Mouse (Mus musculus): Measurements from ENCODE around the gene Nfkbib. TPM values are rescaled to one million over a fixed set of nuclear protein-coding genes. Genes with fewer than 3 reads are reported as not detected.

The Nfkbib gene
- polyA plus RNA-seq, 1 experiment from 2014 or later, result 62.9 TPM

DNA sequence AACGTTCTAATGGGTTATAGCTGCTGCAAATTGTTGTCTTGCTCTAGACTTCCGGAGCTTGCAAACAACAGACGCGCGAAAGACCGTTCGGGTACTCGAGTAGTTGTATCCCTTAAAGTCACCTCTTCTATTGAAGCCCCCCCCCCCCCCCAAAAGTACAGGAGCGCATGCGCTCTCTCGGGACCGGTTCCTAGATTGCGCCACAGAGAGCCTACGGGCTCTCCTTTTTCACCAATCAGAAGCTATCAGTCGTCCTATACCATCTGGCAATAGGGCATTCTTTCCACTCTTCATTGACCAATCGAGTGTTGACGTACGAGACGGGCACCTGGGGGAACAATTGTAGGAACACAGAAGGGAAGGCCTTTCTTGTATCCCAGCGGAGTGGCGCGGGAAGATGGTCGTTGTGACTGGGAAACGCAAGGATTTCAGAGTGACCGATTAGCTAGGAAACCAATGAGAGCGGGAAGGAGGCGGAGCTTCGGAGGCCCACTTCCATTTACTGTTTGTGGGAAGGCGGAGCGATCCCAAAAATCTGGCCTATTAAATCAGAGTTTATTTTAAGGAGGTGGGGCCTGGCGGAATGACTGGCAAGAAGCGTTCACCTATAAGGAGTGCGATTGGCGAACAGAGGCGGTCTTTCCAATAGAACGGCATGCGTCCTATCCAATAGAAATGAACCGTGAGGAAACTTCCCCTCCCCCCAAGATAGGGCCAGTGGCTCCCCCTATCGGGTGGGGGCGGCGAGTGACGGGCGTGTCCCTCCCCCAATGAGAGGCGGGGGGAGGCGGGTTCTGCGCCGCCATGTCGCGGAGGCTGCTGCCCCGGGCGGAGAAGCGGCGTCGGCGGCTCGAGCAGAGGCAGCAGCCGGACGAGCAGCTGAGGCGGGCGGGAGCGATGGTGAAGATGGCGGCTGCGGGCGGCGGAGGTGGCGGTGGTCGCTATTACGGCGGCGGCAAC is 43.1 kb upstream of the Nfkbib start:
- Histone ChIP-seq H3K4me2 (replicated peaks) (peak overlapping the region; percentile 93), H3K27me3 (ENCODE audit: control insufficient read depth, insufficient read depth, low read length) (no peaks in the 10 kb centered on the region), H3K27ac (peak overlapping the region; percentile 97), H3K4me3 (replicated peaks; ENCODE audit: low read length) (peak overlapping the region; percentile 80), H3K9ac (peak overlapping the region; percentile 87), H3K4me1 (replicated peaks; ENCODE audit: control insufficient read depth, insufficient read depth, low read length) (peaks cover 21% of the 10 kb centered on the region), H3K36me3 (replicated peaks; ENCODE audit: control insufficient read depth, insufficient read depth) (peaks cover 35% of the 10 kb centered on the region), H3K9me3 (ENCODE audit: control insufficient read depth, low read length) (no peaks in the 10 kb centered on the region)
- under 1% methylated on average over 70 of the region's 70 CpGs for WGBS
- ATAC-seq (ENCODE audit: low FRiP score) (peak; percentile 94), DNase-seq (ENCODE audit: low spot score) (peak; percentile 99)

DNA sequence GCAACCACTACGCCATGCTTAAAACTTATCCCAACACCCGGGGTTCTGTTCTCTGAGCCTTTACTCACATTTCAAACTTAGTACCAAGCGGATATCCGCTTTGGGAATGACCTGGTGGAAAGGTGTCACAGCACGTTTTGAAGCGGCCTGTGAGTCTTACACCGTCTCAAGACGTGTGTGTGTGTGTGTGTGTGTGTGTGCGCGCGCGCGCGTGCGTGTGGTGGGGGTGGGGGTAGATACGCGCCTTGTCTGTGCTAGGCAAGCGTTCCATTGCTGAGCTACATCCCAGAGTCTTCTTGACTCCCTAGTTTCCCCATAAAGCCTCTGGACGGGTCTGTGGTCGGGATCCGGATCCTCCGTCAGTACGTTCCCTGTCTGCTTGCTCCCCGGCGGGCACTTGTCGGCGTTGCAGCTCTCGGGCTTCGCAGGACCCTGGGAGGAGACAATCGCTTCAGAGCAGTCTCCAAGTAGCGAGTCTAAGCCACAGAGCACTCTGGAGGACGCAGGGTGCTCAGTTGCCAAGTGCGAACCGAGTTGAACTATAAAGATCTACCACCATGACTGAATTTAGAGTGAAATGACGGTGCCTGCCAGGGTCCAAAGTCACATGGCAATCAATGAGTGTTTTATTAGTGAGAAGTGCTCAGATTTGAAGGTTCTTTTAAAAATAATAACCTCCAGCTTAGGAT is 42.2 kb upstream of the Nfkbib start:
- Histone ChIP-seq H3K4me2 (replicated peaks) (peak overlapping the region; percentile 93), H3K9me3 (ENCODE audit: control insufficient read depth, low read length) (no peaks in the 10 kb centered on the region), H3K27ac (peak overlapping the region; percentile 96), H3K36me3 (replicated peaks; ENCODE audit: control insufficient read depth, insufficient read depth) (peaks cover 26% of the 10 kb centered on the region), H3K4me3 (replicated peaks; ENCODE audit: low read length) (peak overlapping the region; percentile 80), H3K4me1 (replicated peaks; ENCODE audit: control insufficient read depth, insufficient read depth, low read length) (peaks cover 21% of the 10 kb centered on the region), H3K27me3 (ENCODE audit: control insufficient read depth, insufficient read depth, low read length) (no peaks in the 10 kb centered on the region), H3K9ac (peak overlapping the region; percentile 68)
- DNase-seq (ENCODE audit: low spot score), result peak; percentile 72
- WGBS, result under 1% methylated on average over 35 of the region's 35 CpGs
- ATAC-seq (ENCODE audit: low FRiP score), result no peak

DNA sequence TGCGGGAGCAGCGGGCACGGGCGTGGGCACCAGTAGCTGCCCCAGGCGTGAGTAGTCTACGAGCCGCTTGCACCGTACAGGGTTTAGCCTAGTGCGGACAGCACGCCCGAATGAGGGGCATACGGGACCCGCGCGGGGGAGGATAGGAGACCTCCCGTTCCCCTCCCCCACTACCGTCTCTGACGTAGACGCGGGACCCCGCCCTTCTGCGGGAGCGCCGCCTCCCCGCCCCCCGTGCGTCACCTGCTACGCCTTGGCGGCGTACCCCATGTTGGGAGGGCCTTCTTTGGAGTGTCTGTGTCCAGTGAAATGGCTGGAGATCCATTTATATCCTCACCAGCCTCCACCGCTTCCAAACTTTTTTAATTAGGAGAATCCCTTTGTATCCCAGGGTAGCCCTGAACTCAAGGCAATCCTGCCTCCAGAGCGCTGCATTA is 41.7 kb upstream of the Nfkbib start:
- DNase-seq (ENCODE audit: low spot score), result peak; percentile 95
- peaks cover 21% of the 10 kb centered on the region for H3K4me1 ChIP-seq (replicated peaks; ENCODE audit: control insufficient read depth, insufficient read depth, low read length)
- peak overlapping the region; percentile 80 for H3K4me3 ChIP-seq (replicated peaks; ENCODE audit: low read length)
- H3K27ac ChIP-seq, result peak overlapping the region; percentile 96
- H3K4me2 ChIP-seq (replicated peaks), result peak overlapping the region; percentile 93
- under 1% methylated on average over 32 of the region's 32 CpGs for WGBS
- H3K9ac ChIP-seq, result peak overlapping the region; percentile 68
- peak; percentile 56 for ATAC-seq (ENCODE audit: low FRiP score)
- no peaks in the 10 kb centered on the region for H3K9me3 ChIP-seq (ENCODE audit: control insufficient read depth, low read length)
- peaks cover 21% of the 10 kb centered on the region for H3K36me3 ChIP-seq (replicated peaks; ENCODE audit: control insufficient read depth, insufficient read depth)
- no peaks in the 10 kb centered on the region for H3K27me3 ChIP-seq (ENCODE audit: control insufficient read depth, insufficient read depth, low read length)

DNA sequence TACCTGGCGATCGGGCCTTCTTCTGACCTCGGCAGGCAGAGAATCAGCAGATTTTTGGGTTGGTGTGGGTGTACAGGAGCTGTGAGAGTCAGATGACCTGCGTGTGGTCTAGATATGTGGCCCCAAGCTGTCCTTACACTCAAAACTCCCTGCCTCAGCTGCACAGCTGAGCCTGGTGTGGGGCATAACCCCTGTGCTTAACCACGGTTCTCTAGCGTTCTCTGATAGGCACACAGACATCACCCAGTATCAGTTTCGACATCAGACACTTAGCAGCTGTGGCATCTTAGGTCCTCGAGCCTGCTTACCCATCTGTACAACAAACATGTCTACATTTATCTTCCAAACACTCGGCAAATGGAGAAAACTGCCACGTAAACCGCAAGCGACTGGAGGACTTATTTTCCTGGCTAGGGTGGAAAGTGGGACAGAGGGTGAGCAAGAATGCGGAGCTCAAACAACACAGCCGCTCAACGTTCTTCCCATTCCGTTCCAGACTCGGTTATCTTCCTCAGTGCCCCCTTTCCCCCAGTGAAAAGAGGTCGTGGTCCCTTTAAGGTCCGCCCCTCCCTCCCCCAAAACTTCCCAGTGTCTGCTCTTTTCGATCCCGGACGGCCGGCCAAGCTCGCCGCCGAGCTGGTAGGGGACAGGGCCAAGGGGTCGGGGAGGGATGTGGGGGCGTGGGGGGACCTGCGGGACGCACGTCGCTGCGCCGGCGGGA is 41.1 kb upstream of the Nfkbib start, which contains the start of gene Hnrnpl:
Gene Hnrnpl (plus strand): TSS at position 321 of the 721 bp plus-strand sequence.
- ATAC-seq (ENCODE audit: low FRiP score), result no peak; the same call in 1 of the 2 replicates
- 3% methylated on average over 34 of the region's 35 CpGs for WGBS
- peaks cover 15% of the 10 kb centered on the region for H3K36me3 ChIP-seq (replicated peaks; ENCODE audit: control insufficient read depth, insufficient read depth)
- H3K4me1 ChIP-seq (replicated peaks; ENCODE audit: control insufficient read depth, insufficient read depth, low read length), result peaks cover 22% of the 10 kb centered on the region
- peak within 1 kb of the TSS; percentile 93 for H3K4me2 ChIP-seq (replicated peaks)
- peak within 1 kb of the TSS; percentile 68 for H3K9ac ChIP-seq
- no peaks in the 10 kb centered on the region for H3K9me3 ChIP-seq (ENCODE audit: control insufficient read depth, low read length)
- peak within 1 kb of the TSS; percentile 80 for H3K4me3 ChIP-seq (replicated peaks; ENCODE audit: low read length)
- DNase-seq (ENCODE audit: low spot score), result peak; percentile 61
- H3K27ac ChIP-seq, result peak within 1 kb of the TSS; percentile 96
- H3K27me3 ChIP-seq (ENCODE audit: control insufficient read depth, insufficient read depth, low read length), result no peaks in the 10 kb centered on the region

DNA sequence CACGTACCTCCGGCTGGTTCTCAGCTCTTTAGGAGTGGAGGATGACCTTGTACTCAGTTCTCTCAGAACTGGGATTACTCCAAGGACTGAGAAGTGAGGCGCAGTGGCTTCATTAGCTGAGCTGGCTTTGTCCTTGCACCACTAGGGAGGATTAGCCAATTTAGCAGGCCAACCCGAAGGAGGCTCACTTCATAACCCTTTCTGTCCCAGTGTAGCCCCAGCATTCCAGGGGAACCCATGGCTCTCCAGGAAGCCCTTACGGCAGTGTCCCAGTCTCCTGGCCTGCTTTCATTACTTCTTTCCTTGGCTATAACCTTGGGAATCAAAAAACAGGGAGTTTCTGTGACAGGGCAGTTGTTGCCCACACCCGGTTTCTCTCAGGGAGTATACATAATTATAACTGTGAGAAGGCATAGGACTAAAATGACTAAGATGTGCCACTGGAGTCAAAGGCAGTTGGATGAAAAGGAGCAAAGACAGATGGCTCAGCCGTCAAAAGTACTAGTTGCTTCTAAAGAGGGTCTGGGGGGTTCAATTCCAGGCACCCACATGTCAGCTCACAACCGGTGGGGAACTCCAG is 40.4 kb upstream of the Nfkbib start:
- H3K4me3 ChIP-seq (replicated peaks; ENCODE audit: low read length), result peak overlapping the region; percentile 80
- H3K9ac ChIP-seq, result peak overlapping the region; percentile 68
- no peak for ATAC-seq (ENCODE audit: low FRiP score)
- peak overlapping the region; percentile 96 for H3K27ac ChIP-seq
- peaks cover 8% of the 10 kb centered on the region for H3K36me3 ChIP-seq (replicated peaks; ENCODE audit: control insufficient read depth, insufficient read depth)
- no peaks in the 10 kb centered on the region for H3K27me3 ChIP-seq (ENCODE audit: control insufficient read depth, insufficient read depth, low read length)
- no peak for DNase-seq (ENCODE audit: low spot score)
- no peaks in the 10 kb centered on the region for H3K9me3 ChIP-seq (ENCODE audit: control insufficient read depth, low read length)
- peaks cover 25% of the 10 kb centered on the region for H3K4me1 ChIP-seq (replicated peaks; ENCODE audit: control insufficient read depth, insufficient read depth, low read length)
- peak overlapping the region; percentile 93 for H3K4me2 ChIP-seq (replicated peaks)
- 44% methylated on average over 6 of the region's 8 CpGs for WGBS

DNA sequence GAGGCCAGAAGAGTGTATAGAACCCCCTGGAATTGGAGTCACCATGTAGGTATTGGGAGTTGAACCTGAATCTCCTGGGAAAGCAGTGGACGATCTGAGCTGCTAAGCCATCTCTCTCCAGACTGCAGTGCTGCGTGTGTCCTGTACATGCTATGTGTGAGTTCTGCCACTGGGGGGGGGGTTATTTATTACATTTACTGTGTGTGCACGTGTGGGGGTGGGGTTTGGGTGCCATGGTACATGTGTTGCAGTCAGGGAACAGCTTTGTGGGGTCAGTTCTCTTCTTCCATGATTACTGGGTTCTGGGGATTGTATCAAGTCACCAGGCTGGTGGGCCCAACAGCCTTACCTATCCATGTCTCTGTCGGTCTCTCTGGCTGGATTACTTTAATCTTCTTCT is 39.6 kb upstream of the Nfkbib start:
- WGBS, result 76% methylated on average over 4 of the region's 4 CpGs
- H3K4me2 ChIP-seq (replicated peaks), result no peak overlapping the region
- H3K9ac ChIP-seq, result no peak overlapping the region
- H3K27me3 ChIP-seq (ENCODE audit: control insufficient read depth, insufficient read depth, low read length), result no peaks in the 10 kb centered on the region
- no peak overlapping the region for H3K4me3 ChIP-seq (replicated peaks; ENCODE audit: low read length)
- ATAC-seq (ENCODE audit: low FRiP score) (no peak), DNase-seq (ENCODE audit: low spot score) (no peak)
- peaks cover 16% of the 10 kb centered on the region for H3K4me1 ChIP-seq (replicated peaks; ENCODE audit: control insufficient read depth, insufficient read depth, low read length)
- no peaks in the 10 kb centered on the region for H3K36me3 ChIP-seq (replicated peaks; ENCODE audit: control insufficient read depth, insufficient read depth)
- H3K9me3 ChIP-seq (ENCODE audit: control insufficient read depth, low read length), result no peaks in the 10 kb centered on the region
- no peak overlapping the region for H3K27ac ChIP-seq

DNA sequence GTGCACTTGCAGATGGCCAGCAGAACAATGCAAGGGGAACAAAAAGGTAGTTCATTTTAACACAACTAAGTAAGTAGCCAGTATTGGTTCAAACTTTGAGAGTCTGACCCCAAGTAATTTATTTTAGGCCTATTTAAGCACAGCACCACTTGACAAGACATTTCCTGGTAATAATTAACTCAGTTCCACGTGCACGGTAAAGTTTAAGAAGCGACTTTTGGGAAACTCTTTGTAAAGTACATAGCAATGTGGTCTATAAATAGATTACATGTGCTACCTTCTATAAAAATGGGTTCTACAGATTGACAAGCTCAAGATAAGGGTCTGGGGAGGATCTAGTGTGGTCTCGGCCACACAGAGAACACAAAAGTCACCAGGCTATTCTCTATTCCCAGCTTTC is 36.4 kb upstream of the Nfkbib start:
- no peak overlapping the region for H3K9ac ChIP-seq
- H3K4me2 ChIP-seq (replicated peaks), result no peak overlapping the region
- H3K4me1 ChIP-seq (replicated peaks; ENCODE audit: control insufficient read depth, insufficient read depth, low read length), result peaks cover 14% of the 10 kb centered on the region
- 56% methylated on average over 4 of the region's 4 CpGs for WGBS
- no peak for DNase-seq (ENCODE audit: low spot score)
- no peaks in the 10 kb centered on the region for H3K27me3 ChIP-seq (ENCODE audit: control insufficient read depth, insufficient read depth, low read length)
- H3K9me3 ChIP-seq (ENCODE audit: control insufficient read depth, low read length), result no peaks in the 10 kb centered on the region
- H3K27ac ChIP-seq, result peak overlapping the region; percentile 61
- H3K36me3 ChIP-seq (replicated peaks; ENCODE audit: control insufficient read depth, insufficient read depth), result no peaks in the 10 kb centered on the region
- H3K4me3 ChIP-seq (replicated peaks; ENCODE audit: low read length), result no peak overlapping the region
- no peak for ATAC-seq (ENCODE audit: low FRiP score)

DNA sequence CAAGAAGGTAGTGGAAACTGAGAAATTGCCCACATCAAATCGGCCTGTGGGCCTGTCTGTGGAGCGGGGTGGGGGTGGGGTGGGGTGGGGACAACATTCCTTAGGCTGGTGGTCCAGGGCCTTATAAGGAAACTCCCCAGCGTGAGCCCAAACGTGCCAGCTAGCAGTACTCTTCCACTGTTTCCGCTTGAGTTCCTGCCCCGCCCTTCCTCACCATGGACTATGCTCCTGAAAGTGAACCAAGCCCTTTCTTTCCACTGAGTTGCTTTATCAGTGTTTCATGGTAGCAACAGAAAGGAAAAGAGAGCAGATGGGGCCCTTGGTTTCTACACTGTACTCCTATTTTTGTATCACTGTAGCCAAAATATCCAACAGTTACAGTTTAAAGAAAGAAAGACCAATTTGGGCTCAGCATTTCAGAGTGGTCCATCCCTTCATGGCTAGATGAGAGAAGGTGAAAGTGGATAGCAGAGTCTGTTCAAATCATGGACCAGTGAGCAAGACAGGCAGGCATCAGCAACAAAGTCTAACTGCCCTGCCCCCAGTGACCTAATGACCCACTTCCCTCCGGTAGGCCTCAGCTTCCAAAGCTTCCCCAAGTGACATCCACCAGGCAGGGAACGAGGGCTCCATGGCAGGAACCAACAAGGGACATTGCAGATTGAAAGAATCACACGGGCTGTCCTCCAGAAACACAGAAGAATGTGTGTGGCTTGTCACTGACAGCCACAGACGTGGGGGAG is 35.7 kb upstream of the Nfkbib start:
- H3K27me3 ChIP-seq (ENCODE audit: control insufficient read depth, insufficient read depth, low read length), result no peaks in the 10 kb centered on the region
- peak overlapping the region; percentile 61 for H3K27ac ChIP-seq
- H3K9me3 ChIP-seq (ENCODE audit: control insufficient read depth, low read length), result no peaks in the 10 kb centered on the region
- peaks cover 9% of the 10 kb centered on the region for H3K4me1 ChIP-seq (replicated peaks; ENCODE audit: control insufficient read depth, insufficient read depth, low read length)
- H3K4me2 ChIP-seq (replicated peaks), result no peak overlapping the region
- no peak overlapping the region for H3K9ac ChIP-seq
- H3K36me3 ChIP-seq (replicated peaks; ENCODE audit: control insufficient read depth, insufficient read depth), result no peaks in the 10 kb centered on the region
- 5% methylated on average over 10 of the region's 10 CpGs for WGBS
- DNase-seq (ENCODE audit: low spot score) (no peak), ATAC-seq (ENCODE audit: low FRiP score) (no peak)
- H3K4me3 ChIP-seq (replicated peaks; ENCODE audit: low read length), result no peak overlapping the region
